Comparison of ENCODE assay signal across 19 mouse cellular contexts in the genomic region with DNA sequence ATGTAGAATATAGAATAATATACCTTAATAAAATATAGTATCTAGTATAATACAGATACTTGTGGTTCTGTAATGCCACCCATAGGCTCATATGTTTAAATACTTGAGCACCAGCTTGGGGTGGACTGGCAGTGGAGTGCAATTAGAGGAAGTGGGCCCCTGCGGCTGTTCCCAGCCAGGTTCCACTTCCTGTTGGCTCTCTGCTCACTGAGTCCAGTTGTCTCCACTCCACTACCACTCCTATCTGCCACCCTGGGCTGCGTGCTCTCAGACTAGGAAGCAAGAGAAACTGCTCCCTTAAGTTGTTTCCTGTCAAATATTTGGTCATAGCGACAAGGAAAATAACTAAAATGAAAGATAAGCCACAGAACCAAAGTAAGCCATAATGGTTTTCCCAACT. TPM values are rescaled to one million over a fixed set of nuclear protein-coding genes. Genes with fewer than 3 reads are reported as not detected.
DNase-seq lines count a peak whose midpoint lies in the region; ATAC-seq lines count a peak whose summit lies in the region.
"Had no signal": no experiment of that assay in that cellular context is flagged by ENCODE, and none has a peak within 500 bp of the region (broad histone marks: within the 10 kb centered on the region; RNA-seq: fewer than 3 reads in every experiment).

No protein-coding gene starts in this region.

- no peaks in the 10 kb centered on the region for H3K27me3 ChIP-seq in heart, embryonic 12.5 days (replicated peaks)
- no peaks in the 10 kb centered on the region for H3K27me3 ChIP-seq in midbrain, embryonic 11.5 days (ENCODE audit: control insufficient read depth, insufficient read depth, low read length)
- H3K27me3 ChIP-seq in midbrain, embryonic 15.5 days (replicated peaks) = no peaks in the 10 kb centered on the region
- H3K27me3 ChIP-seq: embryonic facial prominence, embryonic 12.5 days; liver, embryonic 13.5 days; neural tube, embryonic 15.5 days had no signal

- H3K4me1 ChIP-seq in heart, embryonic 12.5 days (replicated peaks) = 0 out of 2 replicates have a peak, but pooled peaks cover 9% of the 10 kb centered on the region
- H3K4me1 ChIP-seq in midbrain, embryonic 11.5 days (ENCODE audit: control insufficient read depth, insufficient read depth, low read length) = no peaks in the 10 kb centered on the region
- no peaks in the 10 kb centered on the region for H3K4me1 ChIP-seq in midbrain, embryonic 15.5 days
- H3K4me1 ChIP-seq: embryonic facial prominence, embryonic 12.5 days; liver, embryonic 13.5 days; neural tube, embryonic 15.5 days had no signal

- H3K9me3 ChIP-seq in heart, embryonic 12.5 days (replicated peaks) = no peaks in the 10 kb centered on the region
- no peaks in the 10 kb centered on the region for H3K9me3 ChIP-seq in midbrain, embryonic 11.5 days (ENCODE audit: control insufficient read depth, low read length)
- no peaks in the 10 kb centered on the region for H3K9me3 ChIP-seq in midbrain, embryonic 15.5 days
- H3K9me3 ChIP-seq: embryonic facial prominence, embryonic 12.5 days; liver, embryonic 13.5 days; neural tube, embryonic 15.5 days had no signal

- intact Hi-C loops in left cerebral cortex, postnatal 14 days (cut with DNase I) = no loop called here

- no peak overlapping the region for H3K4me3 ChIP-seq in heart, embryonic 12.5 days
- H3K4me3 ChIP-seq in midbrain, embryonic 11.5 days (ENCODE audit: low read depth, low read length) = no peak overlapping the region
- no peak overlapping the region for H3K4me3 ChIP-seq in midbrain, embryonic 15.5 days
- H3K4me3 ChIP-seq: embryonic facial prominence, embryonic 12.5 days; liver, embryonic 13.5 days; neural tube, embryonic 15.5 days had no signal

- peaks cover 82% of the 10 kb centered on the region for H3K36me3 ChIP-seq in heart, embryonic 12.5 days
- peaks cover 6% of the 10 kb centered on the region; the same call in 1 of the 2 replicates for H3K36me3 ChIP-seq in midbrain, embryonic 11.5 days (ENCODE audit: control insufficient read depth, insufficient read depth, low read length)
- H3K36me3 ChIP-seq in midbrain, embryonic 15.5 days (replicated peaks) = peaks cover 46% of the 10 kb centered on the region

- DNase-seq in heart, adult 9 months (ENCODE audit: low spot score in 2 of 2) = peak; percentile 19 to 40
- DNase-seq in midbrain, embryonic 11.5 days (ENCODE audit: low spot score, missing footprints) = peak; percentile 84
- DNase-seq in left cerebral cortex, postnatal 14 days (ENCODE audit: low spot score in 2 of 2) = no peak
- DNase-seq in urinary bladder, postnatal 10 days (ENCODE audit: low spot score) = no peak
- DNase-seq: adrenal gland, adult 8-10 months; cerebellum, postnatal 14 days; forebrain, postnatal 0 days; gastrocnemius, postnatal 10 days; heart, postnatal 4 days; kidney, postnatal 14 days; liver, embryonic 13.5 days; right cerebral cortex, adult 18-20 months had no signal

- H3K27ac ChIP-seq in heart, embryonic 12.5 days (ENCODE audit: poor library complexity, severe bottlenecking) = no peak overlapping the region
- no peak overlapping the region for H3K27ac ChIP-seq in midbrain, embryonic 11.5 days (ENCODE audit: low read depth, low read length)
- H3K27ac ChIP-seq in midbrain, embryonic 15.5 days = no peak overlapping the region
- H3K27ac ChIP-seq: embryonic facial prominence, embryonic 12.5 days; neural tube, embryonic 15.5 days had no signal

- H3K9ac ChIP-seq in heart, embryonic 12.5 days = no peak overlapping the region
- H3K9ac ChIP-seq in midbrain, embryonic 11.5 days (ENCODE audit: low read length) = no peak overlapping the region
- H3K9ac ChIP-seq in midbrain, embryonic 15.5 days = no peak overlapping the region
- H3K9ac ChIP-seq: embryonic facial prominence, embryonic 12.5 days; forebrain, postnatal 0 days; liver, embryonic 13.5 days; neural tube, embryonic 15.5 days had no signal

- no peak for ATAC-seq in heart, embryonic 12.5 days (ENCODE audit: insufficient number of reproducible peaks, low FRiP score)
- ATAC-seq in midbrain, embryonic 11.5 days (ENCODE audit: low FRiP score) = no peak
- no peak for ATAC-seq in midbrain, embryonic 15.5 days (replicated peaks)
- ATAC-seq in granulocyte monocyte progenitor cell, adult 5-6 weeks (replicated peaks; ENCODE audit: poor library complexity, severe bottlenecking) = peak; percentile 100
- peak; percentile 60 for ATAC-seq in neutrophil, adult 5-6 weeks (ENCODE audit: extremely low read depth, insufficient number of reproducible peaks, low FRiP score, poor library complexity, severe bottlenecking)
- ATAC-seq: forebrain, postnatal 0 days had no signal

- H3K4me2 ChIP-seq in heart, embryonic 12.5 days = no peak overlapping the region
- no peak overlapping the region for H3K4me2 ChIP-seq in midbrain, embryonic 11.5 days
- H3K4me2 ChIP-seq in midbrain, embryonic 15.5 days = no peak overlapping the region
- H3K4me2 ChIP-seq: embryonic facial prominence, embryonic 12.5 days; heart, embryonic 11.5 days; liver, embryonic 13.5 days; neural tube, embryonic 15.5 days had no signal

- WGBS in heart, embryonic 12.5 days = 76% methylated on average over 3 of the region's 3 CpGs
- WGBS in midbrain, embryonic 11.5 days = 94% methylated on average over 3 of the region's 3 CpGs
- 84% methylated on average over 3 of the region's 3 CpGs for WGBS in midbrain, embryonic 15.5 days

RNA-seq across cellular contexts. Expression of gene Fkbp15, which starts 37.7 kb away (rescaled TPM):
- 18.2 and 19.6 TPM in 2 replicates for polyA plus RNA-seq in heart, embryonic 12.5 days (2016; fragmentation: Nextera tagmentation; extraction: Ambion mirVana)
- 17.9 and 19.6 TPM in 2 replicates for polyA plus RNA-seq in midbrain, embryonic 11.5 days (2014; fragmentation: Nextera tagmentation; extraction: Ambion mirVana)
- polyA plus RNA-seq in midbrain, embryonic 15.5 days (2015; fragmentation: Nextera tagmentation; extraction: Ambion mirVana) = 20.9 and 23.0 TPM in 2 replicates
- total RNA-seq in granulocyte monocyte progenitor cell, adult 5-6 weeks (2014; fragmentation: Nextera tagmentation) = 31.5 and 36.8 TPM in 2 replicates
- 47.4 and 54.9 TPM in 2 replicates for total RNA-seq in granulocyte monocyte progenitor cell, adult 5-6 weeks (2017)
- total RNA-seq in neutrophil, adult 5-6 weeks (2017) = 134 and 141 TPM in 2 replicates
- total RNA-seq in left cerebral cortex, postnatal 14 days (2021) = 10 to 100 TPM; 37.3 to 40.2 TPM

RNA-seq across cellular contexts. Expression of gene Slc31a1, which starts 37.8 kb away (rescaled TPM):
- polyA plus RNA-seq in heart, embryonic 12.5 days (2016; fragmentation: Nextera tagmentation; extraction: Ambion mirVana) = 50.5 and 52.0 TPM in 2 replicates
- polyA plus RNA-seq in midbrain, embryonic 11.5 days (2014; fragmentation: Nextera tagmentation; extraction: Ambion mirVana) = 50.2 and 52.4 TPM in 2 replicates
- polyA plus RNA-seq in midbrain, embryonic 15.5 days (2015; fragmentation: Nextera tagmentation; extraction: Ambion mirVana) = 34.6 and 36.8 TPM in 2 replicates
- total RNA-seq in granulocyte monocyte progenitor cell, adult 5-6 weeks (2014; fragmentation: Nextera tagmentation) = 22.5 and 24.8 TPM in 2 replicates
- total RNA-seq in granulocyte monocyte progenitor cell, adult 5-6 weeks (2017) = 19.8 and 23.7 TPM in 2 replicates
- 8.1 and 8.3 TPM in 2 replicates for total RNA-seq in neutrophil, adult 5-6 weeks (2017)
- 10 to 100 TPM; 27.9 to 29.8 TPM for total RNA-seq in left cerebral cortex, postnatal 14 days (2021)

Comparison
In these comparisons a context has a peak if more than half of its experiments do, and no peak if none do; other contexts are left out.
1. DNase-seq: peak in heart, adult 9 months (2 of 2) and midbrain, embryonic 11.5 days (single experiment); none in left cerebral cortex, postnatal 14 days (0 of 2) and urinary bladder, postnatal 10 days (single experiment).
2. ATAC-seq: peak in granulocyte monocyte progenitor cell, adult 5-6 weeks (single experiment) and neutrophil, adult 5-6 weeks (single experiment); none in heart, embryonic 12.5 days (single experiment), midbrain, embryonic 11.5 days (single experiment) and midbrain, embryonic 15.5 days (single experiment).